Mouse (Mus musculus): ENCODE measurements around the gene Kcnma1.

DNA sequence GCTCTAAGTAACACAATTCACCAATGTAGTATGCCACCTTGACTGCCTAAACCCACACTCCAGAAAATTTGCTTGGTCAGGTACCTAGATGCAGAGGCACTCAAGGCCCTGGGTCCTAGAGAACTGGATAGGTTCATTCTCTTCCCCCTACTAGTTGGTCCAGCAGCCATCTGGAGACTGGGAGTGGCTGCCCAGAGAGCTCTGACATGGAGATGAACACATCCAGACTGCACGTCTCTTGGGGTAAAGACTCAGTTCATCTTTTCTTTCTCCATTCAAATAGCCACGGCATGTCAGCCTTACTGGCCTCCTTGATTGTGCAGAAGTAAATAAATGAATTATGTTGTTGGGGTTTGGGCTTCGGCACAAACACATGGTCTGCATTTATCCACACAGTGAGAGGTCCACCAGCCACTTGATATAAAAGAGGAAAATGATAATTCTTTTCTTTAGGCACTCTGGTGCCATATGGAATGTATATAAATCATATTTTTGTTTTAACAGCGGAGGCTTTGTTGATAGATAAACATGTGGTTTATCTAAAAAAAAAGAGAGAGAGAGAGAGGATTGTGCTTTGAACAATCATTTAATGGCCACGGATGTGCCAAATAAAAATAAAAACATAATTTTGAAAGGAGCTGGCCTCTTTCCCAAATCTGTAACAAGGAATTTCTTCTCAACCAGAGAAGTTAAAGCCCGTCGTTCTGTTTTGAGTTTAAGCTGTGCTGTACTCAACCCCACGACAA lies 520.4 kb downstream of the Kcnma1 start:
- TF ChIP-seq CTCF (IDR thresholded peaks at IDR 0.05; ENCODE audit: low read depth), result no peak
- TF ChIP-seq EP300 (IDR thresholded peaks at IDR 0.05; ENCODE audit: low read depth), result no peak
